Mouse (Mus musculus) thymus, adult 2 months (tissue): ENCODE data around the gene Ahdc1.

Experiments used
- CTCF ChIP-seq: fragments of 200-500 bp; IDR thresholded peaks from 2 replicates; pipeline ENCODE4 v1.5.1; 2012; ENCODE audit warnings: mild to moderate bottlenecking, control low read depth, low read length, moderate library complexity, borderline replicate concordance; ENCODE audit not compliant: control insufficient read depth, poor library complexity, insufficient read depth; ENCODE audit errors: extremely low read depth
- POLR2A ChIP-seq: fragments of 200-500 bp; IDR thresholded peaks from 2 replicates; pipeline ENCODE4 v1.6.1; 2012; ENCODE audit warnings: mild to moderate bottlenecking, low read length, control low read depth, moderate library complexity; ENCODE audit not compliant: control insufficient read depth, poor library complexity, insufficient read depth; ENCODE audit errors: extremely low read depth

- TF ChIP-seq CTCF: no peak
- TF ChIP-seq POLR2A: no peak
These were observed 67.9 kb downstream of the Ahdc1 start for GRCm38 (mm10) chr4:133078947-133079346.
